Mouse (Mus musculus) NIH3T3 (cell line): ENCODE results near the gene Zcwpw1.
A peak's percentile ranks its signal among the peaks of the same experiment; 100 is the strongest.
"Not testable (repeated sequence)": the region's sequence is repeated elsewhere in the genome, so short reads cannot be mapped to it uniquely, and the experiment has no call there.

Source experiments
- DNase-seq: peaks from one replicate; pipeline ENCODE4 v3.0.0-alpha.2; 2012; ENCODE audit warnings: low read depth

The Zcwpw1 gene

DNA sequence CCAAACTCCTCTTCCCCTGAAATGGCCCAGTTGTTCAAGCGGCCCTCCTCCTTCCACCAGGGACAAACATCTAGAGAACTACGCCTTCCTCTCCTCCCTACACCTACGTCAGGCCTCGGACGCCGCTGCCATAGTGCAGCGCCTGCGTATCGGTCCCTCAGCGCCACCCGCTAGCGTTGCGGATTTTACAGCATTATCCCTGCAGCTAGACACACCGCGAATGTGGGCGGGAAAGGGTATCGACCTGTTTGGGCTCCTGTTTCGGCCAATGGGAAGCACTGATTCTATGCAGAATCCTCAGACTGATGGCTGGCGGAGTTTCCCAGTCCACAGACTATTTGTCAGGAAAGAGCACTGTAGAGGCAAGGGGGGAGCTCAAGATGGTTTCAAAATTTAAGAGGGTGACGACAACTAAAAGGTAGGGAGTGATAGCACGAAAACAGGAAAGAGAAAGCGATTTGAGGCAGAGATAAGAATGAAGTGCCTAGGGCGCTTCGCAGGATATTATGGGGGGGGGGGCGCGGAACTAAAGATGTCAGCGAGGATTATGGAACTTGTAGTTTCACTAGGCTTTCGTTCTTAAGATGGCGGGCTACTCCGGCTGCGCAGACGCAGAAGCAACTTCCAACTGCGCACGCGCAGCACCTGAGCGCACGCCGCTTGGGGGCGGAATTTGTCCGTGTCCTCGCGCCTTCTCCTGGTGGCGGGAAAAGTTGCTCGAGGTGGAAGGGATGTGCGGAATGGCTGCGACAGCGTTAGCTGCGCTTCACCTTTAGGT lies at the start of gene Zcwpw1, which contains the start of gene Mepce:
Gene Zcwpw1 (plus strand): TSS at position 648 of the 778 bp plus-strand sequence.
Gene Mepce (minus strand): TSS at position 505 of the 778 bp plus-strand sequence.
- DNase-seq: peak; percentile 97

DNA sequence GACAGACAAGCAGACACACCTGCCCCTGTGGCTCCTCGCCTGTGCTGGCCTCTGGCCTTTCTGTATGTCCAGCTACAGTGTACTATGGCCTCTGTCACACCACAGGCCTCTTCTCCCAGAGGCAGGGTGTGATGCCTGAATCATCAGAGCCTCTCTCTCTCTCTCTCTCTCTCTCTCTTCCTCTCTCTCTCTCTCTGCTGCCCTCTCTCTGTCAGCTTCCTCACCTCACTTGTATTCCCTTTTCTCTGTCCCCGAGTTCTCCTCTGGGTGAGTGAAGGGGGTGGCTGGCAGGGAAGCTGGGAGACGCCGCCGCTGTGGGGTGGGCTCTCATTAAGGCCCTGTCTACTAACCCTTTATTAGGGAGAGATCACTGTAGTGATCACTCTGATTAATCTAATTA lies 49.1 kb upstream of the Zcwpw1 start:
- DNase-seq: peak; percentile 71

- no peak for DNase-seq
These were observed 48.1 kb upstream of the Zcwpw1 start for GRCm38 (mm10) chr5:137739471-137739870.

- DNase-seq: no peak
These were observed 47.1 kb upstream of the Zcwpw1 start for GRCm38 (mm10) chr5:137740506-137740905.

DNA sequence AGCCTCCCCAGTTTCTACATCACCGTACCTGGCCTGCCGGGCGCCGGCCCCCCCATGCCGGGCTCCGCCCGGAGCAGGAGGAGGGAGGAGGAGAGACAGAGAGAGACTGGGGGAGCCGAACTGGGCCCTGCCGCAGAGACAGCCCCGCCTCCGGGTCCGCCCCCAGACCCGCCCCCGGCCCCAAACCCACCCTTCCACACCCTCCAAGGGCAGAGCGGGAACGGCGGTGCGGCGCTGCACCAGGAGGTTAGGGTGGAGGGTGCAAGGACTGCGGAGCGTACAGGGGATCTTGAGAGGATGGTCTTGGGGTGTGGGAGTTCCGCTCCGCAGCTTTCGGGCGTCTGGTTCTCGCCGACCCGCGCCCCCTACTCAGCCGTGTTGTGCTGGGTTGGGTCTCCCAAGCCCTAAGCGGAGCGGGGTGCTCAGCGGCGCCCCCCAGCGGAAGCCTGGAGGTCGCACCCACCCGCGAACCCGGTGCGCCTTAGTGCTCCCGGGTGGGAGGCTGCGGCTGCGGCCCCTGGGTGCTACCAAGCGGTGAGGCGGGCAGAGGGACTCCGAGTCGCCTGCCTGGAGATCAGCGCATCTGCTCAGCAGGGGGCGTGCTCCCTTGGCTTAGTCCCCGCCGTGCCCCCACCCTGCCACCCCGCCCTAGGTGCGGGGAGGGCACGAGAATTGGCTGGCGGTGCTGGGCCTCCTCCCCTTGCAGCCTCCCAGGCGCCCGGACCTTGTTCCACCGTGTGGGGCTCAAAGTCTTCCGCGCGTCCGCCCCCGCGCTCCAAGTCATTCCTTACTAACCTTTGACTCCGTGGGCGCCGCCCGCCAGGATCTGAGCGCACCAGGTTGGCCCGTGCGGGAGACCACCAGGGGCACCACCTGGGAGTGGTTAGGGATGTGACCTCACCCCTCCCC lies 46.3 kb upstream of the Zcwpw1 start, which contains the start of gene Nyap1:
Gene Nyap1 (minus strand): TSS at position 585 of the 909 bp plus-strand sequence.
- DNase-seq: peak; percentile 88

DNA sequence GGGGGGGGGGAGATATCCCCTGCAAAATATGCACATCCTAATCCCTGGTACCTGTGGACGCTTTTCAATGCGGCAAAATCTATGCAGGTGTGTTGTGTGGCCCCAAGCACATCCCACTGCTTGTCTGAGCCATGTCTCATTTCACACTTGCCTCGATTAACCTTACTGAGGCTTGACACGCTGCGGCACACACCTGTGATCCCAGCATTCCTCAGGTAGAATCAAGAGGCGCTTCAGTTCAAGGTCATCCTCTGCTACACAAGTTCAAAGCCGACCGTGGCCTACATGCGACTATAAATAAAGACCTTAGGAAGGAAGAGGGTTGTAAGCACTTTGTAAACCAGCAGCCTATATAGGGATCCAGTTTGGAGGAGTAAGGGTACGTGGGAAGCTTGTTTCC lies 45.5 kb upstream of the Zcwpw1 start:
- DNase-seq: no peak

- DNase-seq: no peak
These were observed 44.8 kb upstream of the Zcwpw1 start for GRCm38 (mm10) chr5:137742836-137743235.

GRCm38 (mm10) chr5:137744197-137744596 lies 43.4 kb upstream of the Zcwpw1 start:
- no peak for DNase-seq

DNA sequence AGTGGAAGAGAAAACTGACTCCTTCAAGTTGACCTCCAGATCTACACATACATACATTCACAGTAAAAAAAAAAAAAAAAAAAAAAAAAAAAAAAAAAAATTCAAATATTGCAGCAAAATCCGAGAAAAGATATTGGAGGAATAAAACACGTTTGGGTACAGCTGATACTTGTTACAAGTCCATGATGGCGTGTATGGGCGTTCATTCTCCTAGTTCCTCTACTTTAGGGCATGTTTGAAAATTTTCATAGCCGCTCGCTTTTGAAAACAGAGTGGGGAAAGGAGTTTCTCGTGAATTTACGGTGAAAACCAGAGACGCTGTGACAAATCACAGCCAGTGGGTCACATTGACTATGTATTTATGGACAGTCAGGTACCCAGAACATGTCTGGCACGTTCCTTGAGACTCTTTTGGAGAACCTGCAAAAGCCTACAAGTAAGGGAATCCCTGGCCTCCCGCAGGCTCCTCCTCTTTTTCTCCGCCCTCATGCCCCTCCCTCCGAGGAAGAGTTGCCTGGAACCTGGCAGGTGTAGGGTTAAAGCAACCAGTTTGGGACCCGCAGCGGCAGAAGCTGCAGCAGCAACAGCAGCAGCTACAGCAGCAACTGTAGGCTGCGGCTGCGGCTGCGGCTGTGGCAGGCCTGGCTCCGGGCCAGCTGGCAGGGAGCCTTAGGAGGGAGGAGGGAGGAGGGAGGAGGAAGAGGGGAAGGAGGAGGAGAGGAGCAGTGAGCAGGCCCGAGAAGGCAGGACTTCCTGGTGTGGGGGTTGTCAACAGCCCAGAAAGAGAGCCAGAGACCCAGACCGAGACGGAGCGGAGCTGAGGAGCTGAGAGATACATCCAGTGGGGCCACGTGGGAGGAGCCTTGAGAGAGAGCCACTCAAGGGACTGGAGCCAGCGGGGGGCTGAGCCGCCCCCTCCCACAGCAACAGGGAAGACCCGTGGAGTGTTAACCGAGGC lies 42.1 kb upstream of the Zcwpw1 start, which contains the start of gene Tsc22d4:
Gene Tsc22d4 (plus strand): TSS at position 517 of the 958 bp plus-strand sequence.
- DNase-seq: peak; percentile 92

GRCm38 (mm10) chr5:137746282-137746850 lies 41.2 kb upstream of the Zcwpw1 start:
- DNase-seq: peak; percentile 74

- peak; percentile 31 for DNase-seq
These were observed 40.7 kb upstream of the Zcwpw1 start for GRCm38 (mm10) chr5:137746851-137747325.

DNA sequence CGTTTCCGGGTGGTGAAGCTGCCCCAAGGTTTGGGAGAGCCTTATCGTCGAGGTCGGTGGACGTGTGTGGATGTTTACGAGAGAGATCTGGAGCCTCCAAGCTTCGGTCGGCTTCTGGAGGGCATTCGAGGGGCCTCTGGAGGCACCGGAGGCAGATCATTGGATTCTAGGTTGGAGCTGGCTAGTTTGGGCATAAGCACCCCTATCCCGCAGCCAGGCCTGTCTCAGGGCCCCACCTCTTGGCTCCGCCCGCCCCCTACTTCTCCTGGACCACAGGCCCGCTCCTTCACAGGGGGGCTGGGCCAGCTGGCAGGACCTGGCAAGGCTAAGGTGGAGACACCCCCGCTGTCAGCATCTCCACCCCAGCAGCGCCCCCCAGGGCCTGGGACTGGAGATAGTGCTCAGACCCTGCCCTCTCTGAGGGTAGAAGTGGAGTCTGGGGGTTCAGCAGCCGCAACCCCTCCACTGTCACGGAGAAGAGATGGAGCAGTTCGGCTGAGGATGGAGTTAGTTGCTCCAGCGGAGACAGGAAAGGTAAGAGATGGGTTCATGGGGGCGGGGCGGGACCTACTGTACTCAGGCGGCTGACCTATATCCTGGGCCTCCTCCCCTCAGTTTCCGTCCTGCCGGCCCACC lies 40.2 kb upstream of the Zcwpw1 start:
- peak; percentile 69 for DNase-seq

- no peak for DNase-seq
These were observed 39.3 kb upstream of the Zcwpw1 start for GRCm38 (mm10) chr5:137748130-137748770.

DNA sequence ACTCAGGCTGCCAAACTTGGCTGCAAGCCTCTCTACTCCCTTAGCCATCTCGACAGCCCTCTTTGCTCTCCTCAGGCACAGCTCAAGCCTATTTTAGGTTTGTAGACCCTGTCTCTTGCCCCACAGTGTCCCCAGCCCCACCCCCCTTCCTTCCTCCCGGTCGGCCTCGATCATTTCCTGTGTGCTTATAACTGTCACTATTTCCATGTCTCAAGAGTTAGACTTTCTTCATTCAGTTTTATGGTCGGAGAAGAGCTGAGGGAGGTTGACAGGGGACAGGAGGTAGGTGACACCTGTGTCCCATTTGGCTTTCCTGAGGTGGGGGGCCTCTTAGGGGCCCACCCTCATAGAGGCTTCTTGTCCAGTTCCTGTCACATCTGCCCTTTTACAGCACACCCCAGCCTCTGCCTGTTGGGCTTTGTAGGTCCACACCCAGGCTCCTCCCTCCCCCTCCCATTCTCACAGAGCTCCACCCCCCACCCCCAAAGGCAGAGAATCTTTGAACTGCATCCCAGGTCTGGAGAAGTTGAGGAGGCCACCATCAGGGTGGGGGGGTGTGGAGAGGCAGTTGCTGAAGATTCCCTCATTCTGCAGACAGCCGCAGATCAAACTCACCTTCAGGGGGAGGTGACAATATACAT lies 38.3 kb upstream of the Zcwpw1 start:
- DNase-seq: no peak

DNA sequence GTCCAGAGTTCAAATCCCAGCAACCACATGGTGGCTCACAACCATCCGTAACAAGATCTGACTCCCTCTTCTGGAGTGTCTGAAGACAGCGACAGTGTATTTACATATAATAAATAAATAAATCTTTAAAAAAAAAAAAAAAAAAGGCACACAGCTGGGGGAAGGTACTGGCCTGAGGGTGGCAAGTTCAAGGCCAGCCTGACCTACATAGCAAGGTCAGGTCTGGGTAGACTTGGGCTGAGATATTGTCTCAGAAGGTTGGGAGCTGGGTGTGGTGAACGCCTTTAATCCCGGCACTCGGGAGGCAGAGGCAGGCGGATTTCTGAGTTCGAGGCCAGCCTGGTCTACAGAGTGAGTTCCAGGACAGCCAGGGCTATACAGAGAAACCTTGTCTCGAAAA lies 37.4 kb upstream of the Zcwpw1 start:
- DNase-seq: not testable (repeated sequence)

DNA sequence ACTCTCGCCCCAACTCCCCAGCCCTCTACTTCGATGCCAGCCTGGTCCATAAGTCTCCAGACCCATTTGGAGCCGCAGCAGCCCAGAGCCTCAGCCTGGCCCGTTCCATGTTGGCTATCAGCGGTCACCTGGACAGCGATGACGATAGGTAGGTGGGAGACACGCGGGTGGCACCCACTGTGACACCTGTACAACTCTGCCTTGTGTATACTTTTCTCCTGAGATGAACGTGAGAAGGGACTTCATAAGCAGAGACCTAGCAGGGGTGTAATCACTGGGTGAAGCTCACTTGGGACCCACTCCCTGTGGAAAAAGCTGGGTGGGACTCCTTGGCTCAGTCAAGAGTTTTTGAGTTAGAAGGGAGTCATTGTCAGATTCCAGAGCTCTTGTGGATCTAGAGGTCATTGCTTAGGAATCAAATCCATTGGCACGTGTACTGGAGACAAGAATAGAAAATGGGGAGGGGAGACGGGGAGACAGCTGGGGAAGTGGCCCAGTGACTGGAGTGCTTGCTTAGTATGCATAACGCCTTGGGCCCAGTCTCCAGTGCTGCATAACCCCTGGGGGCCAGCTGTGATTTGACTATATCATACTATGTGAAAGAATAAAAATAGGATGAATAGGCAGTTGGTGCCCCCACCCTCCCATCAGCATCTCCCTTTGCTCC lies 36.2 kb upstream of the Zcwpw1 start:
- no peak for DNase-seq

- no peak for DNase-seq
These were observed 35.6 kb upstream of the Zcwpw1 start for GRCm38 (mm10) chr5:137751988-137752387.

GRCm38 (mm10) chr5:137753111-137753832 lies 34.3 kb upstream of the Zcwpw1 start:
- no peak for DNase-seq
